ENCODE assay signal across 23 mouse cellular contexts in the genomic region with DNA sequence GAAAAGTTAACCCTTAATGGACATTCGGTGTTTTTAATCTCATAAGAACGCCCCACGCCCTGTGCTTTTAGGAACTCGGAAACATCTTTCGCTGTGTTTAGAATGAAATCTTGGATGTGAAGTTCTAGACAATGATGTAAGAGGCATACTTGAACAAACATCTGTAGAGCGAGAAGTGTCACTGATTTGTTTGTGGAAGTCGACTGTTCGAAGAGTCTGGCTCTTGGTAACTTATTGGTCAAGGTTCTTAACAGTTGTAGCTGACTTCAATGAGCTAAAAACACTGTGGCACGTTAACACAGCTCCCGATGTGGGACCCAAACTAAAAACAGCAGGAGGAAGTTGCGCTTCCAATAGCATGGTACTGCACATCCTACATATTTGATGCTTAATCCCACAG.
DNase-seq lines count a peak whose midpoint lies in the region; ATAC-seq and TF ChIP-seq lines count a peak whose summit lies in the region.
"Had no signal": no experiment of that assay in that cellular context is flagged by ENCODE, and none has a peak within 500 bp of the region (broad histone marks: within the 10 kb centered on the region; RNA-seq: fewer than 3 reads in every experiment).

No protein-coding gene starts in this region.

- H3K4me1 ChIP-seq in kidney, adult 2 months (ENCODE audit: control insufficient read depth, insufficient read depth, low read length) = peaks cover 14% of the 10 kb centered on the region
- H3K4me1 ChIP-seq in lung, embryonic 15.5 days = peaks cover 24% of the 10 kb centered on the region; the same call in 1 of the 2 replicates
- peaks cover 17% of the 10 kb centered on the region for H3K4me1 ChIP-seq in lung, adult 2 months (ENCODE audit: control insufficient read depth, insufficient read depth, low read length)
- H3K4me1 ChIP-seq: embryonic facial prominence, embryonic 13.5 days; forebrain, embryonic 12.5 days; hindbrain, embryonic 12.5 days; limb, embryonic 15.5 days had no signal

- no peaks in the 10 kb centered on the region for H3K9me3 ChIP-seq in lung, embryonic 15.5 days
- H3K9me3 ChIP-seq: embryonic facial prominence, embryonic 13.5 days; forebrain, embryonic 12.5 days; hindbrain, embryonic 12.5 days; limb, embryonic 15.5 days had no signal

- no peak for TF ChIP-seq CTCF in gastrocnemius, adult 2 months (IDR thresholded peaks at IDR 0.05)
- no peak for TF ChIP-seq CTCF in kidney, adult 2 months (conservative IDR thresholded peaks at IDR 0.05; ENCODE audit: insufficient read depth, insufficient read length, low read depth, low read length)
- TF ChIP-seq CTCF in lung, adult 2 months (IDR thresholded peaks at IDR 0.05; ENCODE audit: insufficient read depth, low read length) = no peak

- no peaks in the 10 kb centered on the region for H3K36me3 ChIP-seq in kidney, adult 2 months (ENCODE audit: control insufficient read depth, insufficient read depth, low read length)
- H3K36me3 ChIP-seq in lung, embryonic 15.5 days = no peaks in the 10 kb centered on the region
- H3K36me3 ChIP-seq: embryonic facial prominence, embryonic 13.5 days; forebrain, embryonic 12.5 days; hindbrain, embryonic 12.5 days; limb, embryonic 15.5 days had no signal

- H3K9ac ChIP-seq in lung, embryonic 15.5 days = no peak overlapping the region
- H3K9ac ChIP-seq: embryonic facial prominence, embryonic 13.5 days; forebrain, embryonic 12.5 days; hindbrain, embryonic 12.5 days; limb, embryonic 15.5 days; liver, embryonic 14.5 days had no signal

- H3K4me2 ChIP-seq in lung, embryonic 15.5 days = no peak overlapping the region
- H3K4me2 ChIP-seq: embryonic facial prominence, embryonic 13.5 days; forebrain, embryonic 12.5 days; hindbrain, embryonic 12.5 days; limb, embryonic 15.5 days had no signal

- intact Hi-C loops in gastrocnemius, adult 2 months (cut with DNase I) = loop anchor here (5.0 kb wide), 1 partner anchor 113 kb away; no protein-coding TSS in a partner anchor

- no peak overlapping the region for H3K4me3 ChIP-seq in gastrocnemius, adult 2 months
- H3K4me3 ChIP-seq in kidney, adult 2 months (ENCODE audit: insufficient read depth, low read depth, low read length) = no peak overlapping the region
- H3K4me3 ChIP-seq in lung, embryonic 15.5 days = no peak overlapping the region
- no peak overlapping the region for H3K4me3 ChIP-seq in lung, adult 2 months (replicated peaks; ENCODE audit: extremely low read depth, low read depth, low read length)
- H3K4me3 ChIP-seq: embryonic facial prominence, embryonic 13.5 days; erythroblast, embryonic 14.5 days; forebrain, embryonic 12.5 days; hindbrain, embryonic 12.5 days; limb, embryonic 15.5 days had no signal

- no peak for DNase-seq in gastrocnemius, adult 2 months
- DNase-seq in gastrocnemius, adult 8-10 months (ENCODE audit: low spot score in 2 of 2) = no peak
- DNase-seq in kidney, adult 2 months = no peak
- DNase-seq in kidney, postnatal 14 days = no peak
- DNase-seq in lung, adult 2 months = no peak
- DNase-seq in cerebellum, adult 8-10 months = no peak
- DNase-seq: adrenal gland, adult 8-10 months; cerebellum, adult 11-12 months; cerebellum, postnatal 14 days; layer of hippocampus, adult 9-11 months; left cerebral cortex, postnatal 4 days; midbrain, embryonic 14.5 days; thymus, adult 18-20 months; thymus, postnatal 36 days had no signal

- WGBS in kidney, adult 2 months = 83% methylated on average over 11 of the region's 11 CpGs
- WGBS in lung, embryonic 15.5 days = 36% methylated on average over 11 of the region's 11 CpGs
- 47% methylated on average over 11 of the region's 11 CpGs for WGBS in lung, adult 2 months

- peak; percentile 44; the same call in 1 of the 2 replicates for ATAC-seq in lung, embryonic 15.5 days (ENCODE audit: borderline replicate concordance, extremely low read depth, low FRiP score, low TSS enrichment)
- ATAC-seq: activated CD4-positive, CD25-positive, alpha-beta regulatory T cell, adult 4 months; intestine, postnatal 0 days had no signal

- H3K27me3 ChIP-seq in kidney, adult 2 months (replicated peaks; ENCODE audit: control insufficient read depth, insufficient read depth, low read length) = no peaks in the 10 kb centered on the region
- no peaks in the 10 kb centered on the region for H3K27me3 ChIP-seq in lung, embryonic 15.5 days
- H3K27me3 ChIP-seq: embryonic facial prominence, embryonic 13.5 days; forebrain, embryonic 12.5 days; hindbrain, embryonic 12.5 days; limb, embryonic 15.5 days had no signal

- no peak for TF ChIP-seq POLR2A in kidney, adult 2 months (IDR thresholded peaks at IDR 0.05; ENCODE audit: low read depth, low read length)
- no peak for TF ChIP-seq POLR2A in lung, adult 2 months (IDR thresholded peaks at IDR 0.05; ENCODE audit: borderline replicate concordance, extremely low read depth, low read depth, low read length)

- H3K27ac ChIP-seq in gastrocnemius, adult 2 months = peak overlapping the region; percentile 65
- H3K27ac ChIP-seq in kidney, adult 2 months (ENCODE audit: insufficient read depth, low read depth, low read length) = peak overlapping the region; percentile 69
- H3K27ac ChIP-seq in lung, embryonic 15.5 days = peak overlapping the region; percentile 77
- H3K27ac ChIP-seq: embryonic facial prominence, embryonic 13.5 days; forebrain, embryonic 12.5 days; hindbrain, embryonic 12.5 days; limb, embryonic 15.5 days; liver, embryonic 14.5 days had no signal
